Mouse (Mus musculus): ENCODE data around the gene Rcor1.

Rcor1 gene

GRCm38 (mm10) chr12:111125666-111126065 is 86.5 kb downstream of the Rcor1 start:
- DNase-seq (ENCODE audit: low read depth, low spot score), result no peak

GRCm38 (mm10) chr12:111134169-111134568 is 95.0 kb downstream of the Rcor1 start:
- DNase-seq (ENCODE audit: low read depth, low spot score), result no peak

- no peak for DNase-seq (ENCODE audit: low read depth, low spot score)
These were observed 95.9 kb downstream of the Rcor1 start for GRCm38 (mm10) chr12:111134791-111135733.

- DNase-seq (ENCODE audit: low read depth, low spot score), result no peak
These were observed 96.8 kb downstream of the Rcor1 start for GRCm38 (mm10) chr12:111135953-111136352.

GRCm38 (mm10) chr12:111137079-111137478 is 97.9 kb downstream of the Rcor1 start:
- no peak for DNase-seq (ENCODE audit: low read depth, low spot score)

GRCm38 (mm10) chr12:111143005-111143508 is 103.9 kb downstream of the Rcor1 start:
- no peak for DNase-seq (ENCODE audit: low read depth, low spot score)

GRCm38 (mm10) chr12:111143509-111144063 is 104.4 kb downstream of the Rcor1 start:
- no peak for DNase-seq (ENCODE audit: low read depth, low spot score)

GRCm38 (mm10) chr12:111144598-111144997 is 105.4 kb downstream of the Rcor1 start:
- DNase-seq (ENCODE audit: low read depth, low spot score), result no peak

GRCm38 (mm10) chr12:111145269-111145668 is 106.1 kb downstream of the Rcor1 start:
- DNase-seq (ENCODE audit: low read depth, low spot score), result no peak

GRCm38 (mm10) chr12:111149495-111150235 is 110.5 kb downstream of the Rcor1 start:
- no peak for DNase-seq (ENCODE audit: low read depth, low spot score)

GRCm38 (mm10) chr12:111150236-111150596 is 111.1 kb downstream of the Rcor1 start:
- no peak for DNase-seq (ENCODE audit: low read depth, low spot score)

GRCm38 (mm10) chr12:111151422-111152156 is 112.4 kb downstream of the Rcor1 start:
- DNase-seq (ENCODE audit: low read depth, low spot score), result no peak

- no peak for DNase-seq (ENCODE audit: low read depth, low spot score)
These were observed 113.4 kb downstream of the Rcor1 start for GRCm38 (mm10) chr12:111152579-111152978.

- DNase-seq (ENCODE audit: low read depth, low spot score), result no peak
These were observed 114.0 kb downstream of the Rcor1 start for GRCm38 (mm10) chr12:111152981-111153710.

GRCm38 (mm10) chr12:111153946-111154345 is 114.8 kb downstream of the Rcor1 start:
- no peak for DNase-seq (ENCODE audit: low read depth, low spot score)

GRCm38 (mm10) chr12:111154641-111155040 is 115.5 kb downstream of the Rcor1 start:
- DNase-seq (ENCODE audit: low read depth, low spot score), result no peak

- DNase-seq (ENCODE audit: low read depth, low spot score), result no peak
These were observed 116.6 kb downstream of the Rcor1 start for GRCm38 (mm10) chr12:111155756-111156155.

GRCm38 (mm10) chr12:111159659-111160428 is 120.7 kb downstream of the Rcor1 start:
- DNase-seq (ENCODE audit: low read depth, low spot score), result no peak

- no peak for DNase-seq (ENCODE audit: low read depth, low spot score)
These were observed 121.7 kb downstream of the Rcor1 start for GRCm38 (mm10) chr12:111160871-111161270.

GRCm38 (mm10) chr12:111161943-111162311 is 122.8 kb downstream of the Rcor1 start:
- no peak for DNase-seq (ENCODE audit: low read depth, low spot score)
